Mouse (Mus musculus): ENCODE measurements around the gene Kif26b. TPM values are rescaled to one million over a fixed set of nuclear protein-coding genes. Genes with fewer than 3 reads are reported as not detected.

Gene Kif26b
- polyA plus RNA-seq, 1 experiment from 2014 or later, result 10.2 TPM

DNA sequence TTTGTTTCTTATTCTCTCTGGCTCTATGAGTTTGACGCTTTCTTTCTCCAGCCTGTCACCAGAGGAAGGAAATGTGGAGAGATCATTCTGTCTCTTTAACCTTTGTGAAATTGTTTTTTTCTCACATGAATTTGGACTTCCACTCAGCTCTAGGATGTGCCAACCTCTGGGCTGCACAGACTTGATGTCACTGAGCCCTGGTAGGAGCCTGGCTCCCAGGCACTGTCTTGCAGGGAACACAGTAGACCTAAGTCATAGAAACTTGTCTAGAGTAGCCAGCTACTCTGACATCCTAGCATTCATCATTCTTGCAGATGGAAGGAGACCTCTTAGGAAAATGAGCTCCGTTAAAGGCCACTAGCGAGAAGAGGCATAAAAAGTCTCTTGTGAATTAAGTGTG lies 298.3 kb downstream of the Kif26b start:
- peaks cover 15% of the 10 kb centered on the region; the same call in 1 of the 2 replicates for H3K36me3 ChIP-seq (replicated peaks)
- H3K27me3 ChIP-seq (replicated peaks; ENCODE audit: low read depth, poor library complexity, severe bottlenecking), result no peaks in the 10 kb centered on the region
- H3K4me3 ChIP-seq, result no peak overlapping the region
- no peak overlapping the region for H3K27ac ChIP-seq (replicated peaks)
- WGBS, result 93% methylated on average over 3 of the region's 3 CpGs
- no peak for DNase-seq (ENCODE audit: low spot score)
- H3K4me1 ChIP-seq, result peaks cover 7% of the 10 kb centered on the region; the same call in 1 of the 2 replicates
- no peaks in the 10 kb centered on the region for H3K9me3 ChIP-seq

DNA sequence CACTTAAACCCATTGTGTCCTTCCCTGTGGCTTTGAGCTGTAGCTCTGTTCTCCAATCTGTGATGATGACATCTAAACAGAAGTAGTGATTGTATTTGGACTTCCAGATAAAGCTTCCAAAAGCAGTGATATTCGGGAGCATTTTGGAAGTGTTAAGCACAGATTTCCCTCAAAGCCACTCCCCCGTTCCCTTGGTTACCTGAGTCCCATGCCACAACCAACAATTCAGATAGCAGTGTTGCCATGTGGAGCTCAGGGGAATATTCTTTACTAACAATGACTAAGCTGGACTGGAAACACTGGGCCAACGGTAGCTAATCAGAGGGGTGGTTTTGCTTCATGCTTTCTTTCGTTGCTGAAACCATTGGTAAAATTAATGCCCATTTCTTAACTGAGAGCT lies 300.5 kb downstream of the Kif26b start:
- no peak for DNase-seq (ENCODE audit: low spot score)
- H3K4me1 ChIP-seq, result peaks cover 7% of the 10 kb centered on the region; the same call in 1 of the 2 replicates

DNA sequence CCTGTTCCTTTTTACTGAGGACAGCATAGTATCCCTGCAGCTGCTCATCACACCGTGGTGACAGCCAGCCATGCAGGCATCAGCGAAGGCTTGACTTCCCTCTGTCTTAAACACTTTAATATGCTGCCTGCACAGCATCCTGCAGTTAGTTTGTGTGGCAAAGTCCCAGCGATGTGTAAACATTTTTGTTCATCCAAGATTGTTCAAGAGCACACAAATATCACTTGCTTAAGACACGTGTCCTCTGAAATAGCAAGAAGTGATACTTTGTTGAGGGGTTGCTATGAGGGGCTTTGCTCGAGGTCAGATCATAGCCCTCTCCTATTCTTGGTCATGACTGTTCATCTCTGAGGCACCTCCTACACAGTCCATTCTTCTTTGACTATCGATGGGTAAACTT lies 303.6 kb downstream of the Kif26b start:
- no peak for DNase-seq (ENCODE audit: low spot score)

More for the DNA sequence above, 300.5 kb downstream of the Kif26b start:
- WGBS, result 90% methylated on average over 4 of the region's 4 CpGs
- H3K4me3 ChIP-seq, result no peak overlapping the region
- no peaks in the 10 kb centered on the region for H3K36me3 ChIP-seq (replicated peaks)
- no peaks in the 10 kb centered on the region for H3K9me3 ChIP-seq
- no peaks in the 10 kb centered on the region for H3K27me3 ChIP-seq (replicated peaks; ENCODE audit: low read depth, poor library complexity, severe bottlenecking)
- H3K27ac ChIP-seq (replicated peaks), result no peak overlapping the region

DNA sequence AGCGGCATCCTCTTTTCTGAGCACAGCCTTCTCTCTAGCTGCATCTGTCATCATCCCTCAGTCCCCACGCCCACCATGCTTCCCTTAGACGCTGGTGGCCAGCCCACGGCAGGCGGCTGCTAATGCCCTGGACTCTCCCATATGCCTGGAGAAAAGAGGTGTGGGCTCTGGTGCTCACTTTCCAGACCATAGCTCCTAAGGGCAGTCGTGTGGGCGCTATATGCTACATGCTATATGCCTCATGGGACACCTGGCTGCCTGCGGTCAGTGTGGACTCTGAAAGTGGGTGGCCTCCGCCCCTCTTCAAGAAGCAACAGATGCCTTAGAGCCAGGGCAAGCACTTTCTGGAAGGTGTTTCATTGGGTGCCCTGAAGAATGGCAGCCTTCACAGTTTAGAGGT lies 306.9 kb downstream of the Kif26b start:
- Histone ChIP-seq H3K4me3 (no peak overlapping the region), H3K27me3 (replicated peaks; ENCODE audit: low read depth, poor library complexity, severe bottlenecking) (no peaks in the 10 kb centered on the region), H3K9me3 (no peaks in the 10 kb centered on the region), H3K4me1 (peaks cover 5% of the 10 kb centered on the region; the same call in 1 of the 2 replicates), H3K36me3 (replicated peaks) (no peaks in the 10 kb centered on the region), H3K27ac (replicated peaks) (no peak overlapping the region)
- DNase-seq (ENCODE audit: low spot score), result no peak
- 86% methylated on average over 9 of the region's 9 CpGs for WGBS

More for the DNA sequence above, 303.6 kb downstream of the Kif26b start:
- Histone ChIP-seq H3K36me3 (replicated peaks) (no peaks in the 10 kb centered on the region), H3K27me3 (replicated peaks; ENCODE audit: low read depth, poor library complexity, severe bottlenecking) (no peaks in the 10 kb centered on the region), H3K4me3 (no peak overlapping the region), H3K4me1 (peaks cover 7% of the 10 kb centered on the region; the same call in 1 of the 2 replicates), H3K27ac (replicated peaks) (no peak overlapping the region), H3K9me3 (no peaks in the 10 kb centered on the region)
- WGBS, result 86% methylated on average over 6 of the region's 6 CpGs

DNA sequence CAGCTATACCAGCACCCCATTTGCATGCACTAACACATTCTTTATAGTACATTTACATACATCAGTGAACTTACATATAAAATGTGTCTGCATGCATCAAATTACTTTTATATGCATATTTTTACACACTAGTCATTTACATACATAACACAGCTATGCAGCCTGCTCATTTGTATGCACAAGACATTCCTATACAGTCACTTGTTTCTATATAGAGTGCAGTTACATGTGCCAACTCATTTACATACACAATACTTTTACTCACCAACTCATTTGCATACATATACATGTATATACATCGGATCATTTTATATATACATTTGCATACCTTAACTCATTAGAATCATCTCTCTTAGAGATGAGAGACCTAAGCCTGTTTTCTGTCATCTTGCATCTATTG lies 308.1 kb downstream of the Kif26b start:
- Histone ChIP-seq H3K4me3 (no peak overlapping the region), H3K9me3 (no peaks in the 10 kb centered on the region), H3K27ac (replicated peaks) (no peak overlapping the region), H3K36me3 (replicated peaks) (no peaks in the 10 kb centered on the region), H3K4me1 (peaks cover 5% of the 10 kb centered on the region; the same call in 1 of the 2 replicates), H3K27me3 (replicated peaks; ENCODE audit: low read depth, poor library complexity, severe bottlenecking) (no peaks in the 10 kb centered on the region)
- WGBS, result 85% methylated on average over 1 of the region's 1 CpGs
- DNase-seq (ENCODE audit: low spot score), result no peak

DNA sequence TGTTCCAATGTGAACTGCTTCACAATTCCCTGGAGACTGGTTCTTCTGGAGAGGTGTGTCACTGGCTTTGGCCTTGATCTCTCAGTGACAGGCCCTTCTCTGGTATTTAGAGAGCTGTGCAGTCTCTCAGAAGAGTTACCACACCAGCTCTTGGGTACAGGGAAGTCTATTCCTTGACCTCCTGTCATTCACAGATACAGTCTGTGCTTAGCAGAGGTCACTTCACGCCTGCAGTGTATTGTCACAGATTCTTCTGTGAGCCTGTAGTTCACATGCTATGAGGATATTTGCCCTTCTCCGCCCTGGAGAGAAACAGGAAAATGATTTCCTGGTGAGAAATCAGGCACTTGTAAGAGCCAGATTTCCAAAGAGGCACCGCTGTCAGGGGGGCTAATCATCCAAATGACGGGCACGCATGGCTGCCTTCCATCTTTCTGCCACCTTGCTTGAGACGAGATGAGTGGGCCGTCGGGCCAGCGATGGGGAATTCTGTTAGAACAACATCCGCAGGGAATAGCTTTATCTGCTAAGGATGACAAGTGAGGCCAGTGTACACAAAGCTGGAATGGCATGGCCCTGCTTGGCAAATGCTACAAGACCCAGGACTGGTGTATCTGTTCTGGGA lies 309.9 kb downstream of the Kif26b start:
- Histone ChIP-seq H3K36me3 (replicated peaks) (no peaks in the 10 kb centered on the region), H3K27ac (replicated peaks) (no peak overlapping the region), H3K4me3 (no peak overlapping the region), H3K4me1 (peaks cover 9% of the 10 kb centered on the region; the same call in 1 of the 2 replicates), H3K9me3 (no peaks in the 10 kb centered on the region), H3K27me3 (replicated peaks; ENCODE audit: low read depth, poor library complexity, severe bottlenecking) (no peaks in the 10 kb centered on the region)
- DNase-seq (ENCODE audit: low spot score), result no peak
- WGBS, result 85% methylated on average over 10 of the region's 10 CpGs

DNA sequence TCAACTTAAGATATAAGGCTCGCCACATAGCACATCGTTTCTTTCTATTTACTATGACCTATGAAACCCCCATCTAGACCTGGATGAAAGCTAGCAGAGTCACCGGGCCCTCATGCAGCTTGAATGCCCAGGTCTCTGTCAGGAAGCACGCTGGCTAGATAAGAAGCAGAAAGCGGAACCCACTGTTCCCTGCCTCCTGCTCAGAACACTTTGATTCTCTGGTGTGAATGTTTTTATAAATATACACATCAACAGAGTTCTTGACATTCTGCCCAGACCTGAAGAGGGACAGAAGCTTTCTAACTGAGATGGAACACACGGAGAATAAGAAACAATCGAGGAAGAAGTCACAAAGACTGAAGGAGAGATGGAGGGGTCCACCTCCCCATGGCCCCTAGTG lies 311.4 kb downstream of the Kif26b start:
- H3K27ac ChIP-seq (replicated peaks), result no peak overlapping the region
- no peak overlapping the region for H3K4me3 ChIP-seq
- no peak for DNase-seq (ENCODE audit: low spot score)
- no peaks in the 10 kb centered on the region for H3K27me3 ChIP-seq (replicated peaks; ENCODE audit: low read depth, poor library complexity, severe bottlenecking)
- H3K36me3 ChIP-seq (replicated peaks), result no peaks in the 10 kb centered on the region; the same call in 1 of the 2 replicates
- H3K9me3 ChIP-seq, result no peaks in the 10 kb centered on the region
- WGBS, result 90% methylated on average over 7 of the region's 7 CpGs
- H3K4me1 ChIP-seq, result peaks cover 13% of the 10 kb centered on the region; the same call in 1 of the 2 replicates

DNA sequence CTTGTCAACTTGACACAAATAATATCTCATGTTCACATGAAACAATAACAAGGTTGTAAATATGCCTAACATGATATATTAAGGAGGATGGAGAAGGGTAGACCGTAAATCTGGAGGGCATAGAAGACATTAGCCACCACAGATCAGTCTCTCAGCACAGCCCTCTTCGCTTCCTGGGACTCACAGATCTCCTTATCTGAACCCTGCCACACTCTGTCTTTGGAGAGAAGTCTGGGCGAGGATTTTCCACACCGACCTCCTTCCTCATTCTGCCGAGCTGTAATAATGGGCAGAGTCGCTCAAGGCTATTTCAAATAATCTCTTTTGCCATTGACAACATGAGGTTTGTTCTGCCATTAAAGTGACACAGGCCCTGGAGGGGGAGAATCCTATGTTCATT lies 315.9 kb downstream of the Kif26b start:
- H3K27ac ChIP-seq (replicated peaks), result no peak overlapping the region
- no peaks in the 10 kb centered on the region for H3K9me3 ChIP-seq
- no peak for DNase-seq (ENCODE audit: low spot score)
- no peaks in the 10 kb centered on the region; the same call in 1 of the 2 replicates for H3K36me3 ChIP-seq (replicated peaks)
- no peaks in the 10 kb centered on the region for H3K27me3 ChIP-seq (replicated peaks; ENCODE audit: low read depth, poor library complexity, severe bottlenecking)
- H3K4me1 ChIP-seq, result peaks cover 8% of the 10 kb centered on the region; the same call in 1 of the 2 replicates
- WGBS, result 92% methylated on average over 6 of the region's 6 CpGs
- no peak overlapping the region for H3K4me3 ChIP-seq

DNA sequence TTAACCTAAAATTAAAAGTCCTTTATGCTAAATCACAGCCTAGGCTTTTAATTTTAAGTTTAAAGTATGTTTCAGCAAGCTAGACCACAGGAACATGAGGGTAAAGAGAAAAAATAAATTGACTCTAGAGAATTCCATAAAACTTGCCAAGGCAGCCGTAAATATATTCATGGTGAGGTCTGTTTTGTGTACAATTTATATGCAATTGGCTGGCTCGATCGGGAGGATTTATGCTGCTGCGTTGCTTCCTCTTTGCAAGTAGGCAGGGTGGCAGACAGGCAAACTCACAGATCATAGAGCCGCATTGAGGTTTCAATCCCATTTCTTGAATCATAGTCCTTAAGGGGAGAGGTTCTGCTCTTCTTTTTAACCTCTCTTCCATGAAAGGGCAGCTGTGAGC lies 318.6 kb downstream of the Kif26b start:
- Histone ChIP-seq H3K27me3 (replicated peaks; ENCODE audit: low read depth, poor library complexity, severe bottlenecking) (no peaks in the 10 kb centered on the region), H3K27ac (replicated peaks) (no peak overlapping the region), H3K4me3 (no peak overlapping the region), H3K9me3 (no peaks in the 10 kb centered on the region), H3K4me1 (peaks cover 8% of the 10 kb centered on the region; the same call in 1 of the 2 replicates), H3K36me3 (replicated peaks) (no peaks in the 10 kb centered on the region; the same call in 1 of the 2 replicates)
- 91% methylated on average over 5 of the region's 5 CpGs for WGBS
- DNase-seq (ENCODE audit: low spot score), result no peak

DNA sequence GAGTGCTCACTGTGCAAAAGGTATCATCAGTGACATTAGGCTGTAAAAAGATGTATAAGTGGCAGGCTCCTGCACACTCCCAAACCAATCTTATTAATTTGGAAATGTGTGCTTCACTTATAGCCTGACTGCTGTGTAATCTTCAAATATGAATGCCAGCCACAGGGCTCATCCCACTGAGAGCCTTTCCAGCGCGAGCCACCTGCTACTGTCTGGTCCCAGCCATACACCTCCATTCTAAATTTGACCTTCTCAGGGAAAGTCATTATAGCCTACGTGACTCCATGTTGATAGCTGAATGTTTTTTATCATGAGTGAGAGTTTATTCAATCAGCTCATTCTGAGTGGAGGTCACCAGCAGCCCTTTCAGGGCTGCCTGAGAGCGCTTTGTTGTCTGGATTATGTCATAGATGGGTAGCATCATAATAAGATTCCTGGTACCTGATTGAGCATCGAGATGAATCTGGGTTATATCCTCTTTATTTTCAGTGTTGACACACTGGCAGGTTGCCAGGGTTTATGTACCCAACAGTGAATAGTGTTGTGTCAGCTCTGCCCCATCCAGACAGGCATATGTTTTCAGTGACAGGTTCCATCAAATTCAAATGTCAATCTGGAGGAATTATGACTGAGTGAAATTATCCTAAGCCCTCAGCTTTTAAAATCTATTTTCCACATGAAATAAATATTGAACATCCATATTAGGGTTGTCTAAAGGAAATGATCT lies 319.6 kb downstream of the Kif26b start:
- no peaks in the 10 kb centered on the region for H3K9me3 ChIP-seq
- no peak overlapping the region for H3K4me3 ChIP-seq
- no peak for DNase-seq (ENCODE audit: low spot score)
- H3K27me3 ChIP-seq (replicated peaks; ENCODE audit: low read depth, poor library complexity, severe bottlenecking), result no peaks in the 10 kb centered on the region
- 92% methylated on average over 5 of the region's 5 CpGs for WGBS
- H3K27ac ChIP-seq (replicated peaks), result no peak overlapping the region
- peaks cover 6% of the 10 kb centered on the region; the same call in 1 of the 2 replicates for H3K4me1 ChIP-seq
- no peaks in the 10 kb centered on the region; the same call in 1 of the 2 replicates for H3K36me3 ChIP-seq (replicated peaks)

DNA sequence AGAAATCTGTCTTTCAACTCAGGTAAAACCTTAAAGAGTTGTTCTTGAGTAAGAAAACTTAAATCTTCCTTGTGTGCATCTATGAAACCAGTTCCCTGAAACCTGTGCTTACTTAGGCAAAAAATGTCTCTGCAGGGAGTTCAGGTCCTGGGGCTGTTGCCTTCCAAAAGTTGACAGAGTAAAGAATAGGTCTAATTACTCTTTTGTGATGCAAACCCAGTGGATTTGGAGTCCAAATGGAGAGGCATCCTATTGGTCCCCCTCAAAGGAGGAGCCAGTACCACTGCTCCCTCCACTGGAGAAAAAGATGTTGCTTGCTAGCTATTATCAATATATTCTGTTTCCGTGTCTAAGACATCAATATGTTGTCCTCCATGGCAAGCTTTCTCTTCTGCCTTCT lies 321.6 kb downstream of the Kif26b start:
- whole genome bisulfite sequencing, result 41% methylated on average over 1 of the region's 1 CpGs
- H3K27ac ChIP-seq (replicated peaks), result no peak overlapping the region
- H3K27me3 ChIP-seq (replicated peaks; ENCODE audit: low read depth, poor library complexity, severe bottlenecking), result no peaks in the 10 kb centered on the region
- DNase-seq (ENCODE audit: low spot score), result no peak
- no peak overlapping the region for H3K4me3 ChIP-seq
- H3K9me3 ChIP-seq, result no peaks in the 10 kb centered on the region
- peaks cover 2% of the 10 kb centered on the region for H3K4me1 ChIP-seq
- no peaks in the 10 kb centered on the region for H3K36me3 ChIP-seq (replicated peaks)

DNA sequence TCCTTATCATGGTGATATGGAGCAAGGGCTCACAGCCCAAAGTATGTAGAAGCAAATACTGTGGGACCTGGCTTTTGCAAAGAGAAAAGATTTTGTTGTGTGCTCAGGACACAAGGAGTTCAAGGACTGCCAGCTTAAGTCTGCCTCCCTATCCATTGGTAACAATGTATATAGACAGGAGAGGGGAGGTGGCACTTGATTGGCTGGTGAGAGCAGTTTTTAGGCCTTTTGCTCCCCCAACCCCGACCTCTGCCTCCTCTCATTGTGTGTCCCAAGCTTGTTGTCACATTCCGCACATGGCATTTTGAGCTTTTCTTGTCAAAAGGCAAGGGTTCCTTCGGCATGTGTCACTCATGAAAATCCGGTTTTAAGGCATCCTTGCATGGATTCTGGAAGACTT lies 326.0 kb downstream of the Kif26b start:
- DNase-seq (ENCODE audit: low spot score), result no peak
- Histone ChIP-seq H3K4me3 (no peak overlapping the region), H3K4me1 (peaks cover 11% of the 10 kb centered on the region), H3K9me3 (no peaks in the 10 kb centered on the region), H3K36me3 (replicated peaks) (no peaks in the 10 kb centered on the region), H3K27me3 (replicated peaks; ENCODE audit: low read depth, poor library complexity, severe bottlenecking) (no peaks in the 10 kb centered on the region), H3K27ac (replicated peaks) (no peak overlapping the region)
- WGBS, result 80% methylated on average over 4 of the region's 4 CpGs

DNA sequence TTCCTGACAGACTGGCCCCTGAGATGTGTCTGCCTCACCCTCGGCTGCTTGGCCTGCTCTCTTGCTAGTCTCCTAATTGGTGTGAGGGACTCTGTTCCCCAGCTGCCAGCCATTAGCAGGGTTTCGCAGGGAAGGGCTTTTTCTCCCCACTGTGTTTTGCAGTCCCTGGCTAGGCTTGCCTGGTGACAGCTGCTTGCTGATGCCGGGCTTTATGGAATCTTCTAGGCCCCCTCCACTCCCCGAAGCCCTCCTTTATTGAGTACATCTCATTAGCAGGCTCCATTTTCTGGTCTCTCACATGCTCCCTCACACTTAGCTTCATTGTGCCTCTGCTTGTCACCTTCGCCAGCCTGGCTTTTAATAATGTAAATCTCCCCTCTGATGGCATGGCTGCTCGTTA lies 327.0 kb downstream of the Kif26b start:
- Histone ChIP-seq H3K36me3 (replicated peaks) (no peaks in the 10 kb centered on the region), H3K27me3 (replicated peaks; ENCODE audit: low read depth, poor library complexity, severe bottlenecking) (no peaks in the 10 kb centered on the region), H3K27ac (replicated peaks) (0 out of 2 replicates have a peak overlapping the region, but pooled peaks have one; percentile 48), H3K4me3 (no peak overlapping the region), H3K4me1 (peaks cover 18% of the 10 kb centered on the region), H3K9me3 (no peaks in the 10 kb centered on the region)
- WGBS, result 64% methylated on average over 6 of the region's 6 CpGs
- peak; percentile 20 for DNase-seq (ENCODE audit: low spot score)

Data from embryonic facial prominence, embryonic 10.5 days (tissue).